Mouse (Mus musculus) neural tube, embryonic 11.5 days (tissue): Measurements from ENCODE around the gene Olfr1094. TPM values are rescaled to one million over a fixed set of nuclear protein-coding genes. Genes with fewer than 3 reads are reported as not detected.

Experiments used
- ATAC-seq: fragments of 200-750 bp; cut with Nextera tagmentation; 2 replicates; pipeline ENCODE4 v1.8.0; 2017; ENCODE audit warnings: moderate number of reproducible peaks, mild to moderate bottlenecking, moderate TSS enrichment, moderate library complexity; ENCODE audit not compliant: insufficient read depth, low FRiP score, low TSS enrichment
- DNase-seq: peaks from one replicate; pipeline ENCODE4 v3.0.0-alpha.2; 2015; ENCODE audit warnings: low spot score
- H3K27ac ChIP-seq: fragments of 300-500 bp; sonication (generic); 2 replicates; pipeline ENCODE4 v1.5.1; 2014; ENCODE audit warnings: low read depth, mild to moderate bottlenecking, low read length
- H3K27me3 ChIP-seq: fragments of 300-500 bp; sonication (generic); 2 replicates; pipeline ENCODE4 v1.6.1; 2014; ENCODE audit warnings: mild to moderate bottlenecking, low read length, mixed read lengths; ENCODE audit not compliant: control insufficient read depth, insufficient read depth
- H3K36me3 ChIP-seq: fragments of 300-500 bp; sonication (generic); 2 replicates; pipeline ENCODE4 v1.6.1; 2014; ENCODE audit warnings: mild to moderate bottlenecking, low read length, moderate library complexity, mixed read lengths; ENCODE audit not compliant: control insufficient read depth, insufficient read depth
- H3K4me1 ChIP-seq: fragments of 300-500 bp; sonication (generic); 2 replicates; pipeline ENCODE4 v1.6.1; 2014; ENCODE audit warnings: low read length, mixed read lengths; ENCODE audit not compliant: control insufficient read depth, insufficient read depth
- H3K4me2 ChIP-seq: fragments of 300-500 bp; sonication (generic); 2 replicates; pipeline ENCODE4 v1.6.1; 2014; ENCODE audit warnings: low read depth, mild to moderate bottlenecking, moderate library complexity
- H3K4me3 ChIP-seq: fragments of 300-500 bp; sonication (generic); 2 replicates; pipeline ENCODE4 v1.5.1; 2014; ENCODE audit warnings: low read depth, low read length
- H3K9ac ChIP-seq: fragments of 300-500 bp; sonication (generic); 2 replicates; pipeline ENCODE4 v1.6.1; 2014; ENCODE audit warnings: mild to moderate bottlenecking, low read length
- H3K9me3 ChIP-seq: fragments of 300-500 bp; sonication (generic); 2 replicates; pipeline ENCODE4 v1.6.1; 2016; ENCODE audit warnings: low read length; ENCODE audit not compliant: control insufficient read depth
- WGBS: fragments of 180-500 bp; shearing (Covaris S2); extraction: QIAGEN DNeasy Blood & Tissue Kit; methylation state at CpG from one replicate; pipeline ENCODE4 v1.1.7; 2014; 5-methylcytosine and 5-hydroxymethylcytosine counted together
- polyA plus RNA-seq: library from polyadenylated mRNA; unstranded; fragments of >200 nt; fragmentation: Nextera tagmentation; extraction: Ambion mirVana; gene quantifications from 2 replicates; pipeline ENCODE4 v1.2.1, GENCODE M21; 2014

Gene Olfr1094
- not detected in 2 replicates for polyA plus RNA-seq

DNA sequence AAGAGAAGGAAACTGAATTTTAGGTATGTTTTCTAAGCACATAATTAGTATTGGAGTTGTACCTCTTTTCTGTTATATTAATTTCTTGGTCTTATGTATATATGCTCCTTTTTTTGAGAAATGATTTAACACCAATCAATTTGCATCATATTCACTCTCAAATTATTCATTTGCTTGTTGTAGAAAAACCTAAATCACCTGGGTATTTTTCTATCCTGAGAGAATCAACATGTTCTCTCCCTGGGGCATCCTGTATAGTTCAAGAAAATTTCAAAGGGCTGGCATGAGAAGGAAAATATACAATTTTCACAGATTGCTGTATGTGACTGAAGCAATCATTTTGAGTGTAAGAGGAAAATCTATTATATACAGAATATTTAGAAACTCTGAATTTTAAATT, at the start of gene Olfr1094:
Gene Olfr1094 (plus strand): TSS at position 301 of the 400 bp plus-strand sequence.
- no peaks in the 10 kb centered on the region for H3K9me3 ChIP-seq
- no peak within 1 kb of the TSS for H3K9ac ChIP-seq
- DNase-seq = no peak
- H3K27ac ChIP-seq = no peak within 1 kb of the TSS
- no peaks in the 10 kb centered on the region for H3K36me3 ChIP-seq
- no peak within 1 kb of the TSS for H3K4me2 ChIP-seq
- H3K4me1 ChIP-seq = no peaks in the 10 kb centered on the region
- no peak for ATAC-seq
- H3K27me3 ChIP-seq = no peaks in the 10 kb centered on the region
- H3K4me3 ChIP-seq = no peak within 1 kb of the TSS

DNA sequence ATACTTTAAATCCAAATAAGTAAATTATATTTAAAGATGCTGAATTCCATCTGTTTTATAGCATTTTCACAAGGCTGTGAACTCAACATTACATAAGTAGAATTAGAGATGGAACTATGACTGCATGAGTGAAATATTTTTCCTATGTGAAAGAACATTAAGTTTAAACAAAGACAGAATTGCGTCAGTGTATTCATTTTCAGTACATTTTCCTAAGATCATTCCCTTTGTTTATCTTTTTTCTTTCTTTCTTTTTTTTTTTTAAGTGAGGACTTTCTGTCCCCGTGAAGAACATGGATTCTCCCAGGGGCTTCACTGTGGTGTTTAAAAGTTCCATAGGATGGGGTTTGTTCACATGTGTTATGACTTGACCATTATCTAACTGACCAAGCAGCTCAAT, 42.3 kb upstream of the Olfr1094 start, which contains the start of gene Olfr1093:
Gene Olfr1093 (plus strand): TSS at position 301 of the 400 bp plus-strand sequence.
- H3K4me2 ChIP-seq = no peak within 1 kb of the TSS
- no peak within 1 kb of the TSS for H3K4me3 ChIP-seq
- no peak within 1 kb of the TSS for H3K27ac ChIP-seq
- no peaks in the 10 kb centered on the region for H3K9me3 ChIP-seq
- ATAC-seq = no peak
- no peaks in the 10 kb centered on the region for H3K27me3 ChIP-seq
- no peak for DNase-seq
- H3K4me1 ChIP-seq = no peaks in the 10 kb centered on the region
- no peak within 1 kb of the TSS for H3K9ac ChIP-seq
- WGBS = 87% methylated on average over 2 of the region's 2 CpGs
- H3K36me3 ChIP-seq = no peaks in the 10 kb centered on the region

DNA sequence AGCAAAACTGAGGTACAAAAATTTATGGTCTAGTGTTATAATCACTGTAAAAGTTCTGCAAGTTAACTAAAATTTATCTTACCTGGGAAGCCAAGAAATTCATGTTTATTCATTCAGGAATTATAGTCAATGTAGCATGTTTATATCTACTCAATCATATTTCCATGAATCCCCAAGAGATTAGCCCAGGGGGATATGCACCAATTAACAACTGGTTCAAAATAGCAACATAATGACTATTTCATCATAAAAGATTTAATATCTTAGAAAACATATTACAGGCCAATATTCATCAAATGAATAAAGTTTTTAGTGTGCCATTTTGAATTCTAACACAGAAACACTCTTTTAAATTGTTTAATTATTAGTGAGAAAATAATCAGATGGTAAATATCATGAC, 14.5 kb upstream of the Olfr1094 start, which contains the start of gene Olfr141:
Gene Olfr141 (minus strand): TSS at position 101 of the 400 bp plus-strand sequence.
- Histone ChIP-seq H3K4me3 (no peak within 1 kb of the TSS), H3K4me1 (no peaks in the 10 kb centered on the region), H3K9ac (no peak within 1 kb of the TSS), H3K27me3 (no peaks in the 10 kb centered on the region), H3K4me2 (no peak within 1 kb of the TSS), H3K36me3 (no peaks in the 10 kb centered on the region), H3K9me3 (no peaks in the 10 kb centered on the region), H3K27ac (no peak within 1 kb of the TSS)
- DNase-seq (no peak), ATAC-seq (no peak)

DNA sequence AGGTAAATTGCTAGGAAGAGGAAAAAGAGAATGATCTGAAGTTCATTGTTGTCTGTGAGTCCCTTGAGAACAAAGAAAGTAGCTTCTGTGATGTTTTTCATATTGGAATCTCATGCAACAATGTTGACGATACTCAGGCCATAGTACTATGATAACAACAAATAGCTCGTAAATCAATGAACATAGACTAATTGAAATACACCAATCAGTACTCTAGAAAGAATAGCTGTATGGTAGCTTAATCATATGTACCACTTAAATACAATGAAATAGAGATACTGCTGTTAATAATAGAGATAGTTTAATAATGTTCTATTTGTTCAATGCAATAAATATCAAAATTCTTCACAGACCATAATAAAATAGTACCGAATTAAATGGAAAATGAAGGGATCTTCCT, 27.1 kb downstream of the Olfr1094 start, which contains the start of gene Olfr1095:
Gene Olfr1095 (minus strand): TSS at position 101 of the 400 bp plus-strand sequence.
- no peak for ATAC-seq
- Histone ChIP-seq H3K27ac (no peak within 1 kb of the TSS), H3K4me3 (no peak within 1 kb of the TSS), H3K9ac (no peak within 1 kb of the TSS), H3K36me3 (no peaks in the 10 kb centered on the region), H3K4me2 (no peak within 1 kb of the TSS), H3K9me3 (no peaks in the 10 kb centered on the region), H3K4me1 (no peaks in the 10 kb centered on the region), H3K27me3 (no peaks in the 10 kb centered on the region)
- WGBS = 85% methylated on average over 3 of the region's 3 CpGs
- DNase-seq = no peak

DNA sequence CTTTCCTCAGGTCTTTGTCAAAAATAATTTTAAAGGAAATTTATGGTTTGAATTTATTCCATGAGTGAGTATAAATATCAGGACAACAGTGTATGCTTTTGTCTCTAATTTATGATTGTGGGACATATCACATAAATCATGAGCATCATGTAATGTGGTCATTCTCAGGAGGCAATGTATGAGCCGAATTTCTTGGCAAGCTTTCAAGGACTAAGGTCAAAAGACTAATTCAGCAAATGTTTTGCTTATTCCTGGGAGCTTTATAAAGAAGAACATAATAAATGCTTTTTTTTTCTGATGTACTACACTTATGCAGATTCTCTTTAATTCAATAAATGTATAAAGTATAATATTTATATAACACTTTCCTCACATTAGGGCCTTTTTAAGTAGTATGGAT, 50.2 kb downstream of the Olfr1094 start, which contains the start of gene Gm13723:
Gene Gm13723 (minus strand): TSS at position 101 of the 400 bp plus-strand sequence.
- 56% methylated on average over 1 of the region's 1 CpGs for WGBS
- H3K4me2 ChIP-seq = no peak within 1 kb of the TSS
- H3K9ac ChIP-seq = no peak within 1 kb of the TSS
- no peak for ATAC-seq
- H3K27me3 ChIP-seq = no peaks in the 10 kb centered on the region
- no peak within 1 kb of the TSS for H3K4me3 ChIP-seq
- no peaks in the 10 kb centered on the region for H3K36me3 ChIP-seq
- H3K4me1 ChIP-seq = no peaks in the 10 kb centered on the region
- H3K27ac ChIP-seq = no peak within 1 kb of the TSS
- no peaks in the 10 kb centered on the region for H3K9me3 ChIP-seq
- no peak for DNase-seq

Other genes starting within 250 kb of the Olfr1094 start
- not detected in 2 replicates for gene Olfr1082, start 225.7 kb upstream of the Olfr1094 start, polyA plus RNA-seq
- not detected in 2 replicates for gene Olfr1084, start 184.9 kb upstream of the Olfr1094 start, polyA plus RNA-seq
- not detected in 2 replicates for gene Olfr1085, start 162.6 kb upstream of the Olfr1094 start, polyA plus RNA-seq
- not detected in 2 replicates for gene Olfr1086, start 144.6 kb upstream of the Olfr1094 start, polyA plus RNA-seq
- not detected in 2 replicates for gene Olfr1087, start 126.3 kb upstream of the Olfr1094 start, polyA plus RNA-seq
- gene Olfr1089, start 91.0 kb upstream of the Olfr1094 start, polyA plus RNA-seq = not detected in 2 replicates
- gene Olfr1090, start 65.7 kb upstream of the Olfr1094 start, polyA plus RNA-seq = not detected in 2 replicates
- gene Olfr1093, start 42.2 kb upstream of the Olfr1094 start, polyA plus RNA-seq = not detected in 2 replicates
- not detected in 2 replicates for gene Olfr141, start 14.6 kb upstream of the Olfr1094 start, polyA plus RNA-seq
- not detected in 2 replicates for gene Olfr1095, start 27.0 kb downstream of the Olfr1094 start, polyA plus RNA-seq
- not detected in 2 replicates for gene Gm13723, start 50.1 kb downstream of the Olfr1094 start, polyA plus RNA-seq
- not detected in 2 replicates for gene Olfr1097, start 67.6 kb downstream of the Olfr1094 start, polyA plus RNA-seq
- not detected in 2 replicates for gene Olfr1098, start 99.9 kb downstream of the Olfr1094 start, polyA plus RNA-seq
- gene Olfr1099, start 136.0 kb downstream of the Olfr1094 start, polyA plus RNA-seq = not detected in 2 replicates
- not detected in 2 replicates for gene Olfr1100, start 155.3 kb downstream of the Olfr1094 start, polyA plus RNA-seq
- gene Olfr1101, start 166.6 kb downstream of the Olfr1094 start, polyA plus RNA-seq = not detected in 2 replicates
- not detected in 2 replicates for gene Olfr1102, start 173.7 kb downstream of the Olfr1094 start, polyA plus RNA-seq
- gene Olfr1104, start 202.4 kb downstream of the Olfr1094 start, polyA plus RNA-seq = not detected in 2 replicates
- not detected in 2 replicates for gene Olfr1105, start 211.9 kb downstream of the Olfr1094 start, polyA plus RNA-seq
- gene Olfr1106, start 227.6 kb downstream of the Olfr1094 start, polyA plus RNA-seq = not detected in 2 replicates